Mouse (Mus musculus) hindbrain, postnatal 0 days (tissue): Measurements from ENCODE around the gene Akr1a1. TPM values are rescaled to one million over a fixed set of nuclear protein-coding genes. Genes with fewer than 3 reads are reported as not detected.
A peak's percentile ranks its signal among the peaks of the same experiment; 100 is the strongest.

Experiments
- ATAC-seq: fragments of 200-750 bp; cut with Nextera tagmentation; 2 replicates; pipeline ENCODE4 v1.8.0; 2017; ENCODE audit warnings: mild to moderate bottlenecking, moderate TSS enrichment, moderate library complexity
- DNase-seq: peaks from one replicate; pipeline ENCODE4 v3.0.0-alpha.2; 2015; ENCODE audit warnings: low spot score
- H3K27ac ChIP-seq: fragments of 300-500 bp; sonication (generic); 2 replicates; pipeline ENCODE4 v1.5.1; 2014; ENCODE audit warnings: mild to moderate bottlenecking
- H3K27me3 ChIP-seq: fragments of 300-500 bp; sonication (generic); 2 replicates; pipeline ENCODE4 v1.6.1; 2014; ENCODE audit warnings: low read length, mixed read lengths; ENCODE audit not compliant: insufficient read depth
- H3K36me3 ChIP-seq: fragments of 300-500 bp; sonication (generic); 2 replicates; pipeline ENCODE4 v1.6.1; 2014; ENCODE audit warnings: low read length, mixed read lengths; ENCODE audit not compliant: insufficient read depth
- H3K4me1 ChIP-seq: fragments of 300-500 bp; sonication (generic); 2 replicates; pipeline ENCODE4 v1.6.1; 2014; ENCODE audit warnings: antibody characterized with exemption, low read length, mixed read lengths; ENCODE audit not compliant: insufficient read depth
- H3K4me2 ChIP-seq: fragments of 300-500 bp; sonication (generic); 2 replicates; pipeline ENCODE4 v1.6.1; 2014; ENCODE audit warnings: low read depth, mild to moderate bottlenecking, low read length, moderate library complexity, mixed read lengths
- H3K4me3 ChIP-seq: fragments of 300-500 bp; sonication (generic); 2 replicates; pipeline ENCODE4 v1.5.1; 2014; ENCODE audit warnings: low read length
- H3K9ac ChIP-seq: fragments of 300-500 bp; sonication (generic); replicated peaks from 2 replicates; pipeline ENCODE4 v1.6.1; 2014; ENCODE audit warnings: mild to moderate bottlenecking, low read length, moderate library complexity, mixed read lengths
- H3K9me3 ChIP-seq: fragments of 300-500 bp; sonication (generic); 2 replicates; pipeline ENCODE4 v1.6.1; 2016; ENCODE audit warnings: low read length, mixed read lengths
- CTCF ChIP-seq: IDR thresholded peaks from 2 replicates; pipeline ENCODE4 v1.5.1; 2016; ENCODE audit warnings: antibody characterized with exemption, control low read depth, low read depth
- WGBS: fragments of 180-500 bp; shearing (Covaris S2); extraction: QIAGEN DNeasy Blood & Tissue Kit; methylation state at CpG from one replicate; pipeline ENCODE4 v1.1.7; 2014; 5-methylcytosine and 5-hydroxymethylcytosine counted together
- polyA plus RNA-seq: library from polyadenylated mRNA; unstranded; fragments of >200 nt; fragmentation: Nextera tagmentation; extraction: Ambion mirVana; gene quantifications from 2 replicates; pipeline ENCODE4 v1.2.1, GENCODE M21; 2015
- total RNA-seq: library from RNA; depleted of rRNA; stranded (reverse); fragments of >200 nt; gene quantifications from 2 replicates; pipeline ENCODE4 v1.2.3, GENCODE M21; 2014; rRNA removed

Gene Akr1a1
- total and polyA plus RNA-seq, 2 experiments from 2014 or later: 571 to 790 TPM

DNA sequence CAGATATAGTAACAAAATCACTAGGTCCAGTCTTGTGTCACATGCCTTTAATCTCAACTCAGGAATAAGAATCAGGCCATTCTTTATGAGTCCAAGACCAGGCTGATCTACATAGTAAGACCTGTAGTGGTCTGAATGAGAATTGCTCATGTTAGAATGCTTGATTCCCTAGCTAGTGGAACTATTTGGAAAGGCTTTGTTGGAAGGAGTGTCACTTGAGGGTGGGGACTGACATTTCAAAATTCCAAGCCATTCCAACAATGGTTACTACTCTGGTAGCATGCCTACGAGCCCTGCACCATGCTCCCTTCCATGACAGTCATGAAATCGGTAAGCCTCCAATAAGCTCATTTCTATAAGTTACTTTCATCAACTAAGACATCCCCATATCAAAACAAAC is 38.9 kb downstream of the Akr1a1 start:
- Histone ChIP-seq H3K27me3 (no peaks in the 10 kb centered on the region), H3K4me2 (no peak overlapping the region), H3K27ac (no peak overlapping the region), H3K9me3 (no peaks in the 10 kb centered on the region), H3K9ac (no peak overlapping the region), H3K36me3 (peaks cover 31% of the 10 kb centered on the region), H3K4me3 (no peak overlapping the region), H3K4me1 (no peaks in the 10 kb centered on the region)
- TF ChIP-seq CTCF: no peak
- 92% methylated on average over 2 of the region's 2 CpGs for WGBS
- DNase-seq: no peak
- no peak for ATAC-seq

DNA sequence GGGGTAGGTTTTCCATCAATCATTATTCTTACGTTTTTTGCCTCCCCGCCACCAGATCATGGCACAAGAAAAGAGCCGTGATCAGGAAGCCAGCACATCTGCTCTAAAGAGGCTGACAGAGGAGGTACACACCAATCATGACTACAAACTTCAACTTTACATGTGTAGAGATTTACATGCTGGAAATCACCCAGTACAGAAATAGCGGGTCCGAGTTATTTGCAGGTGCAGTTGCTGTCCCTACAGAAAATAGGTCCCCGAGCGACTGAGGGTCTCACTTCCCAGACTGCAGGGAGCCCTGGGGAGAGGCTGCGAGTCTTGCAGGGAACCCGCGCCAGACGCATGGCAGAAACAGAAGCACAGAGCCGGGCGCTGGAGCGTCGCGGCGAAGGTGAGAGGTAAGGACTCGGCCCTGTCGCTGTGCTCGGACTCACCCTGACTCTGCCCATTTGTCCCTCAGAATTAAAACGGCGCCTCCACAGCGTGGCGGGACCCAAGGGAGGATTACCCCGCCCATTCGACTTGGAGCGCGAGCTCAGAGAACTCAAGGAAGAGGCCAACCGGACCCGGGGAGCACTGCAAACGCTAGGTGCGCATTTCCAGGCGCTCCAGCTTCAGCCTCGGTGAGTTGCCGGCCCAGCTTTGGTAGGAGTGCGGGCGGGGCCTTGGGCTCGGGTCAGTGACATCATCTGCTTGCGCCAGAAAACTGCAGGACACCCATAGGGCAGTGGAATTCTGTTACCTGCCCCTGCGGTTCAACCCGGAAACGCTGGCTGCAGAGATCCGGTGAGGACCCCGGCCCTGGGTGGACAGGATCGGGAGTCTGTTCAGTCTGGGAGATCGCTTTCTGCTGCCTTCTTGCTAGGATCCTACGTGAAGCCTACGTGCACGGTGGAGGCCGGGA is 54.2 kb downstream of the Akr1a1 start:
- Histone ChIP-seq H3K27me3 (no peaks in the 10 kb centered on the region), H3K4me2 (peak overlapping the region; percentile 85), H3K27ac (peak overlapping the region; percentile 83), H3K36me3 (peaks cover 38% of the 10 kb centered on the region), H3K4me1 (peaks cover 4% of the 10 kb centered on the region; the same call in 1 of the 2 replicates), H3K4me3 (peak overlapping the region; percentile 68), H3K9ac (peak overlapping the region; percentile 76), H3K9me3 (no peaks in the 10 kb centered on the region)
- peak; percentile 97 for ATAC-seq
- under 1% methylated on average over 50 of the region's 50 CpGs for WGBS
- TF ChIP-seq CTCF: peak; percentile 44
- DNase-seq: peak; percentile 94

DNA sequence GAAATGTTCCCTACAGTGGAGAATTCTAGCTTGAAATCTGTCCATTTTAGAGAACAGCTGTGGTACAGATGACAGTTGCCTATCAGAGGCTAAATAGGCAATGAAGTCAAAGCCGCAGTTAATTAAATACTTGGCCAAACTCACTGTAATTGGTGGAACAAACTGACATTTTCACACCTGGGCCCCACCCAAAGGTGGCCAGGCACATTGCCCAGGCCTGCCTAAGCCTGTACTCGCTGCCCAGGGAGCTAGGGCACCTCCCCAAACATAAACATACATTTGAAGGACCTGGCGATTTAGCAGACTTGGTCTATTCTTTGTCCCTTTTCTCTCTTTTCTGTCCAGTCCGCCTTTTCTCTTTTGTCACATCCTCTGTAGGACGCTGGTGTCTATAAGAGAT is 55.1 kb downstream of the Akr1a1 start, which contains the start of gene Ccdc17:
TSS of gene Ccdc17 (plus strand) at position 276 of the 400 bp plus-strand sequence.
- Histone ChIP-seq H3K4me2 (peak within 1 kb of the TSS; percentile 85), H3K4me3 (peak within 1 kb of the TSS; percentile 68), H3K4me1 (peaks cover 4% of the 10 kb centered on the region; the same call in 1 of the 2 replicates), H3K36me3 (peaks cover 36% of the 10 kb centered on the region), H3K27me3 (no peaks in the 10 kb centered on the region), H3K9me3 (no peaks in the 10 kb centered on the region), H3K9ac (peak within 1 kb of the TSS; percentile 76), H3K27ac (peak within 1 kb of the TSS; percentile 83)
- no peak for ATAC-seq
- WGBS: 28% methylated on average over 5 of the region's 5 CpGs
- no peak for TF ChIP-seq CTCF
- DNase-seq: no peak

DNA sequence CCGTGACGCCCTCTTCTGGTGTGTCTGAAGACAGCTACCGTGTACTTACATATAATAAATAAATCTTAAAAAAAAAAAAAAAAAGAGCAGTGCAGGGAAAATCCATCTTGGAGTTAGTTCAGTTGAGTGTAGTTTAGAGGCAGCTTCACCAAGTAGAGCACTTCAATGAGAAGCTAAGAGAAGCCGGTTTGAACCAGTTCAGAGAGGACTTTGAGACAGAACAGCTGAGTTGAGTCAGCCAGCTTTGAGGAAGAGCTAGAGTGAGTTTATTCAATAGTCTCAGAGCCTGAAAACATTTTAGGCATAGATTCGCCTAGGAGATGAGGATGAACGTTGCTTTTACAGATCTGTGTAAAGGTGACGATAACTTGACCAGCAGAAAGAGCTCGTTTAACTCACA is 55.7 kb downstream of the Akr1a1 start:
- Histone ChIP-seq H3K9ac (no peak overlapping the region), H3K4me1 (peaks cover 4% of the 10 kb centered on the region; the same call in 1 of the 2 replicates), H3K27me3 (no peaks in the 10 kb centered on the region), H3K36me3 (peaks cover 36% of the 10 kb centered on the region), H3K4me2 (peak overlapping the region; percentile 85), H3K27ac (no peak overlapping the region), H3K9me3 (no peaks in the 10 kb centered on the region), H3K4me3 (no peak overlapping the region)
- no peak for TF ChIP-seq CTCF
- WGBS: 87% methylated on average over 8 of the region's 8 CpGs
- ATAC-seq (no peak), DNase-seq (no peak)

Other genes with a start within 250 kb of the Akr1a1 start
- 63.9 and 80.6 TPM in 2 replicates for gene Mast2, start 187.5 kb downstream of the Akr1a1 start, total RNA-seq
- gene Mast2, start 187.5 kb downstream of the Akr1a1 start, polyA plus RNA-seq: 20.7 and 25.5 TPM in 2 replicates
- 3.8 and 4.6 TPM in 2 replicates for gene Ipp, start 144.1 kb downstream of the Akr1a1 start, total RNA-seq
- 11.1 and 12.1 TPM in 2 replicates for gene Ipp, start 144.1 kb downstream of the Akr1a1 start, polyA plus RNA-seq
- 9.4 and 14.4 TPM in 2 replicates for gene Tmem69, start 95.7 kb downstream of the Akr1a1 start, total RNA-seq
- gene Tmem69, start 95.7 kb downstream of the Akr1a1 start, polyA plus RNA-seq: 16.1 and 17.1 TPM in 2 replicates
- gene Gpbp1l1, start 94.0 kb downstream of the Akr1a1 start, total RNA-seq: 26.3 and 54.2 TPM in 2 replicates
- 14.2 and 14.7 TPM in 2 replicates for gene Gpbp1l1, start 94.0 kb downstream of the Akr1a1 start, polyA plus RNA-seq
- gene Ccdc17, start 55.0 kb downstream of the Akr1a1 start, total RNA-seq: 1.1 and 3.7 TPM in 2 replicates
- gene Ccdc17, start 55.0 kb downstream of the Akr1a1 start, polyA plus RNA-seq: 4.2 and 5.8 TPM in 2 replicates
- gene Nasp, start 23.7 kb downstream of the Akr1a1 start, total RNA-seq: 40.5 and 53.2 TPM in 2 replicates
- gene Nasp, start 23.7 kb downstream of the Akr1a1 start, polyA plus RNA-seq: 73.9 and 78.7 TPM in 2 replicates
- 119 and 136 TPM in 2 replicates for gene Prdx1, start 33.9 kb upstream of the Akr1a1 start, total RNA-seq
- 589 and 626 TPM in 2 replicates for gene Prdx1, start 33.9 kb upstream of the Akr1a1 start, polyA plus RNA-seq
- 20.5 and 20.6 TPM in 2 replicates for gene Mmachc, start 56.7 kb upstream of the Akr1a1 start, total RNA-seq
- gene Mmachc, start 56.7 kb upstream of the Akr1a1 start, polyA plus RNA-seq: 20.2 TPM in 2 replicates
- gene Ccdc163, start 56.8 kb upstream of the Akr1a1 start, total RNA-seq: 11.5 and 26.7 TPM in 2 replicates
- gene Ccdc163, start 56.8 kb upstream of the Akr1a1 start, polyA plus RNA-seq: 9.4 and 10.0 TPM in 2 replicates
- 2.1 and 2.8 TPM in 2 replicates for gene Tesk2, start 69.3 kb upstream of the Akr1a1 start, total RNA-seq
- 2.2 and 2.5 TPM in 2 replicates for gene Tesk2, start 69.3 kb upstream of the Akr1a1 start, polyA plus RNA-seq
- 40.0 and 43.2 TPM in 2 replicates for gene Toe1, start 156.0 kb upstream of the Akr1a1 start, total RNA-seq
- gene Toe1, start 156.0 kb upstream of the Akr1a1 start, polyA plus RNA-seq: 21.4 and 22.7 TPM in 2 replicates
- 4.8 and 12.5 TPM in 2 replicates for gene Mutyh, start 156.0 kb upstream of the Akr1a1 start, total RNA-seq
- gene Mutyh, start 156.0 kb upstream of the Akr1a1 start, polyA plus RNA-seq: 5.6 and 6.6 TPM in 2 replicates
- 4.1 and 4.9 TPM in 2 replicates for gene Hpdl, start 170.0 kb upstream of the Akr1a1 start, total RNA-seq
- gene Hpdl, start 170.0 kb upstream of the Akr1a1 start, polyA plus RNA-seq: 1.6 and 2.0 TPM in 2 replicates
- 21.3 and 25.8 TPM in 2 replicates for gene Zswim5, start 225.7 kb upstream of the Akr1a1 start, total RNA-seq
- gene Zswim5, start 225.7 kb upstream of the Akr1a1 start, polyA plus RNA-seq: 2.3 and 2.4 TPM in 2 replicates